Mouse (Mus musculus): ENCODE data around the gene Fbxo39. TPM values are rescaled to one million over a fixed set of nuclear protein-coding genes. Genes with fewer than 3 reads are reported as not detected.

Fbxo39 gene
- total RNA-seq, 2 experiments from 2014 or later, result not detected

DNA sequence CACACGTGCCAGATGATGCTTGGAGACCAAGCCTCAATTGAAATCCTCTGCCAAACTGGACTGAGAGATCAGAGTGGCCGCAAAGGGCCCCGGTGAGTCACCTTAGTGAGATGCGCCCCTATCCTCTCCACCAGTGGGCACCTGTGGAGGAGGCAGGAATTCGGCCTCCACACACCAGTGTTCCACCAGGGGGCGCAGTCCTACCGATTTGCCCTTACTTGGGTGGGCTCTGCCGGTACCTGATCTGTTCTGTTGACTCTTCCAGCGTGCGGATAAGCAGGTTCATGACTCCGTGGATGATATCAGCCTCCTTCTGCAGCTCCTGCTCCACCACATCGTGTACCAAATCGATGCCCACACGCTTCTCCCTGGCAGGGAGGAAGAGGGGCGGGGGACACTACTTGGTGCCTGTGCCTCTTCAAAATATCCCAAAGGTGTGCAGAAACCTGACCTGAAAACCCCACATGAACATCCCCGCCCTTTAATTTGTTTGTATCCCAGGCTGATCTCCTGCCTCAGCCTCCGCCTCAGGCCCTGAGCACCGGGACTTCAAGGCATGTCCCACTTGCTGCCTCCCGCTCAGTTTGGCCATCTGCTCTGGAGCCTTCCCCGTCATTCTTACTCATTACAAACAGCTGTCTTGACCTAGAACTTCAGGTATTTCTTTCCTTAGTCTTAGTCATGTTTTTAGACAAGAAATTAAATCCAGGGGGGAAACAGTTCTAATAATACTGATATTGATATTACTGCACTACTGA is 40.9 kb downstream of the Fbxo39 start:
- peak; percentile 32 to 49 for DNase-seq (ENCODE audit: low spot score in 2 of 2)
- intact Hi-C loops (cut with DNase I), result loop anchor here (2.0 kb wide), 1 partner anchor 74 kb away; no protein-coding TSS in a partner anchor

DNA sequence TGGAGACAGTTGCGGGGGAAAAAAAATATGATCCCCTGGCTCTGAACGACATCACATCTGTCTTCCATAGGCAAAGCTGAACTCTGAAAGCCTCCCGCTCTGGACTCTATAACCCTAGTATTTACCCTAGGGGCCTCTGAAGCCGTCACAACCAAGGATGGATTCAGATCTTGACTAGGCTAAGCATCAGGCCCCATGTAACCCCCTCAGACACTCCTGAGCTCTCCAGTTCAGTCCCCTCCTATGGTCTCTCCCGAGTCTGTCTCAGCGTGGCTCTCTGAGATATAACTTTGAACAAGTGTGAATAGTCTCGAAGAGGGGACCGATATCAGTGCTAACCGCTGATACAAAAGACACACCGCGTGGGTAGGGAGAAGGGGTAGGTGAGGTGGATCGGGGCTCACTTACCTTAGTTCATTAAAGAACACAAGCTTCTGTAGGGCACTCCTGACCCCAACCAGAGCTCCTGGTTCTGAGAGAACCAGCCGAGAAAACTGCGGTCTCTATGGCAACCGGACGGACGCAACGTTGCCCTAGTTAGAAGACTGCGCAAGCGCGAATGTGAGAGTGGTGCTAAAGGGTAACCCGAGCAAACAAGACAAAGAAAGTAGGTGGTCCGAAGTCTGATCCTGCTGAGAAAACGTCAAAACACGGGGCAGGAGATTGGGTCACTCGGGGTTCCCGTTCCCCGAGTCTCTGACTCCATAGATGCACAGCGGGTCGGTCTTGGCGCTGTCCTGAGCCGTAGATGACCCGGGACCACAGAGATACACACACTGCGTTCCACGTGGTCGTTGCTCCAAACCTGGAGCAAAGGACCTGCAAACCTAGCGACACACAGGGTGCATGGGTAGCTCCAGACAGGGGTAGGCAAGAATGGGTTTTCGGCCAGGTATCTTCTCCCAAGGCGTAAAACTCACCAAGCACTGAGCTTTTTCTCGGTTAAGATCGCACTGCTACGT is 47.4 kb downstream of the Fbxo39 start:
- intact Hi-C loops (cut with DNase I), result no loop called here
- peak; percentile 59 to 72 for DNase-seq (ENCODE audit: low spot score in 2 of 2)

DNA sequence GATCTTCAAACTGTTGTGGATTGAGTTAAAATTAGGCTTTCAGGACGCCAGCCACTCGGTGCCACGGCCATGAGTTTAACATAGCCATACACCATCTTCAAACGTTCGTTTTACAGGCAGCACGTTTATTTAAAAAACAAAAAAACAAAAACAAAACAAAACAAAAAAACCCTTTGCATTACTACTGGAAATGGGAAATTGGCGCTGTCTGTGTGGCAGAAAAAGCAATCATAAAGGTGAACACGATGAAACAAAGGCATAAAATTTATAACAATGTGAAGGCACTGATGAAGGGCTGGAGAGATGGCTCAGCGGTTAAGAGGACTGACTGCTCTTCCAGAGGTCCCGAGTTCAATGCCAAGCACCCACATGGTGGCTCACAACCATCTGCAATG is 48.1 kb downstream of the Fbxo39 start, which contains the start of gene Tekt1:
Tekt1 (minus strand) TSS at position 96 of the 395 bp plus-strand sequence.
- intact Hi-C loops (cut with DNase I), result no loop called here
- DNase-seq (ENCODE audit: low spot score in 2 of 2), result no peak

DNA sequence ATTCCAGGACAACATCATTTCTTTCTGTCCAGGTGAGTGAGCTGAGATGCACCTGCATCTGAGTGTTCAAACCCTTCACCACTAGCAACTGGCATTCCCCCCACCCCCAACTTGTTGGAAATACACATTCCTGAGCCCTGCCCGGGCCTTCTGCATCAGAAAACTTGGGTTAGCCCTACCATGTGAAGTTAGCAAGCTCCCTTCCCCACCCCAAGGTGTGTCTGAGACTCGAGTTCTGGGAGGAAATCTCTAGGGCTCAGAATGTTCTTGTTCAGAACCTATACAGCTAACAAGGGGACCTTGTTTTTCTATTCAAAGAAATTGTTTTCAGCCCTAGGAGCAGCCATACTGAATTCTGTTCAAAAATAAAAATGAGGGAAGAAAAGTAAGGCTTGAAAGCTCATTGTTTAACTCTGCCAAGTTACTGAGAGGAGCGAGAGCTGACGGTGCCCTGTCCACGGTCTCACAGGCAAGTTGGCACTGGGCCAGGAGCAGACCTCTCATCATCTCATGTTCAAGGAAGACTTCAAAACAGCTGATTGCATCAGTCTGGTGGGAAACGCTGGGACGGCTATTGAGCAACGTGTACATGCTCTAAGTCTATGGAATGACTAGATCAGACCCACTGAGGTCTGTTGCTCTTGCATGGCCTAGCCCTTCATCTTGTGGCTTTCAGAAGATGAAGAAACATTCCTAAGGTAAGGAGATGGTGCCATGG is 49.4 kb downstream of the Fbxo39 start:
- intact Hi-C loops (cut with DNase I), result no loop called here
- DNase-seq (ENCODE audit: low spot score in 2 of 2), result no peak

DNA sequence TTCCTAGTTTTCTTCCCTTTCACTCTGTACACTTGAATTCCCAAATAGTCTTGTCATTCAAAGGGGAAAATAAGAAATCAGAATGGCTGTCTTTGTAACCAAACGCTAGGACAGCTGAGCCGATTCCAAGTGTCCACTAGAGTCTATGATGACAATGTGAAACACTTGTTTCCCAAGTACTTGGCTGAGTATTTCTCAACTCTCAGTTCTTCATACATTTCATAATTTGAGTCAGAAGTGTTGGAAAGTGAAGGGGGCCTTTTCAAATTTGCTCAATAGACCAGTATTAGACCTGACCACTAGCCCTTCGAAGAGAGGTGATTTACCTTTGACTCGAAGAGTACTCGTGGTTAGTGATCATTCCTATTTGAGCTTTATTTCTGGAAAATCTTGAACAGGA is 50.3 kb downstream of the Fbxo39 start:
- intact Hi-C loops (cut with DNase I), result no loop called here
- no peak for DNase-seq (ENCODE audit: low spot score in 2 of 2)

DNA sequence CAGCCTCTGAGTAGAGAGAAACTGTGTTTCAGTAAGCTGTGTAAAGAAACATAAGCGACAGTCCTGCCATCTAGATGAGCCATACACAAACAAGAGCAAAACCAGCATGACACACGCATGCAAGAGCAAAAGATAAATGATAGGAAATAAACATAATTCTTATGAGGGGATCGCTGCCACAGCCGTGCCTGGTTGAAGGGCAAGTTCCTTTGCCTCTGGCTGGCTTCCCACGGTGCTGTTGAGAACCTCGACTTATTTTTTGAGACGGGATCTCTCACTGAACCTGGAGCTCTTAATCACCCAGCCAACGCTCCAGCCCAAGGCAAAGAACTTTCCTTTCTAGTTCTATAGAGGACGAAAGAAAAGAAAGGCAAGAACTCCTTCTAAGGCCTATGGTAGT is 51.9 kb downstream of the Fbxo39 start:
- no peak for DNase-seq (ENCODE audit: low spot score in 2 of 2)
- intact Hi-C loops (cut with DNase I), result no loop called here

DNA sequence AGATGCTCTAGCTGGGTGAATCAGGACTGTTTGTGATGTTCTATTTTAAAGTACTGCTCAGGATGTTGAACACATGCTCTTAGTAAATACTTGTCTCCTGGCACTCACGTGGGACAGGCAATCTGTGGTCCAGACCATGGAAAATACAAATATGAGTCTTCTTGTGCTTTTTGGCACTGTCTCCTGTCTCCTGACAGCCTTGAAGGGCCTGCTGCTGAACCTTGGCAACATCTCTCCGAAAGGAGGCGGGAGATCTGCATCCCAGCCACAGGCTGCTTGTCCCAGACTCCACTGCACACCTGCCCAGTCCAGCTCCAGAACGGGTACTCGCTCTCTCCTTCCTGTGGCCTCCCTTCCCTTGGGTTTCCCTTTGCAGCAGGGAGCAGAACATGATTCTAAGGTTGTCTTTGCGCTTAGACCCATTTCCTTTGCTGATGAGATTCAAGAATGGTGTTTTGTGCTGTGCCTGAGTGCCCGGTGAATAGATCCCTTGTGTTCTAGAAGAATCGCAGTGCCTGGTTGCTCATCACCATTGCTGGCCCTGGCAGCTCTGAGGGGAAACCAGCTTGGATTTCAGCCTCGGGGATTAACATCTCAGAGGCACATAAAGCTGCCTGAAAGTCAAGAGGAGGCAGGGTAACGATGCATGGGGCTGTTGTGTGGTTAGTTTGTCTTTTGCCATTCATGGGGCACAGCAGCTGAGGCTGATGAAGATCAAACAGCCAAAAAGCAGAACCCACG is 53.9 kb downstream of the Fbxo39 start:
- intact Hi-C loops (cut with DNase I), result no loop called here
- no peak for DNase-seq (ENCODE audit: low spot score in 2 of 2)

Other genes starting within 250 kb of the Fbxo39 start
- gene Pitpnm3, start 178.7 kb upstream of the Fbxo39 start, total RNA-seq (2021), result 10 to 100 TPM; 74.9 to 83.2 TPM
- 10 to 100 TPM in 1 of 2 experiments, 1 to 10 TPM in 1; 9.1 to 15.4 TPM for gene Gm43951, start 107.6 kb upstream of the Fbxo39 start, total RNA-seq (2021)
- 10 to 100 TPM; 26.1 to 39.9 TPM for gene 4933427D14Rik, start 107.0 kb upstream of the Fbxo39 start, total RNA-seq (2021)
- 10 to 100 TPM; 31.0 to 31.3 TPM for gene Txndc17, start 106.9 kb upstream of the Fbxo39 start, total RNA-seq (2021)
- 10 to 100 TPM; 15.5 to 16.7 TPM for gene Med31, start 98.9 kb upstream of the Fbxo39 start, total RNA-seq (2021)
- 10 to 100 TPM; 14.2 to 21.9 TPM for gene Slc13a5, start 47.2 kb upstream of the Fbxo39 start, total RNA-seq (2021)
- 1 to 10 TPM; 6.2 to 6.6 TPM for gene Xaf1, start 12.8 kb upstream of the Fbxo39 start, total RNA-seq (2021)
- 1 to 10 TPM; 2.2 to 2.9 TPM for gene Tekt1, start 48.0 kb downstream of the Fbxo39 start, total RNA-seq (2021)
- gene Smtnl2, start 97.3 kb downstream of the Fbxo39 start, total RNA-seq (2021), result 1 to 10 TPM in 1 of 2 experiments, under 1 TPM in 1; 0.68 to 1.5 TPM
- under 1 TPM in 1 of 2 experiments, not detected in 1; 0.29 TPM for gene Ggt6, start 121.1 kb downstream of the Fbxo39 start, total RNA-seq (2021)
- gene Mybbp1a, start 126.9 kb downstream of the Fbxo39 start, total RNA-seq (2021), result 10 to 100 TPM; 42.8 to 50.2 TPM
- 10 to 100 TPM; 53.6 to 69.9 TPM for gene Spns2, start 175.5 kb downstream of the Fbxo39 start, total RNA-seq (2021)
- gene Spns3, start 236.1 kb downstream of the Fbxo39 start, total RNA-seq (2021), result under 1 TPM; 0.17 to 0.57 TPM